Mouse (Mus musculus) MEL (cell line): ENCODE measurements around the gene Mapk8ip3. TPM values are rescaled to one million over a fixed set of nuclear protein-coding genes. Genes with fewer than 3 reads are reported as not detected.

ENCODE experiments used
- DNase-seq: peaks from one replicate; pipeline ENCODE4 v3.0.0; 2011; ENCODE audit warnings: low read depth, low spot score
- H3K27ac ChIP-seq: 2 replicates; pipeline ENCODE4 v1.5.1; 2012; ENCODE audit warnings: low read depth, mild to moderate bottlenecking, control low read depth, low read length, moderate library complexity; ENCODE audit not compliant: control insufficient read depth
- H3K27me3 ChIP-seq, 2 experiments: fragments of 150-350 bp in 1 of 2; sonication (generic) in 1 of 2; 2 replicates each; pipeline ENCODE4 v1.6.1; 2012; ENCODE audit warnings: low read length in 2 of 2, mild to moderate bottlenecking in 2 of 2, improper control_type of control experiment in 1 of 2, moderate library complexity in 1 of 2; ENCODE audit not compliant: insufficient read depth in 2 of 2, control insufficient read depth in 1 of 2
- H3K36me3 ChIP-seq, 2 experiments: 2 replicates each; pipeline ENCODE4 v1.6.1; 2012 to 2014; ENCODE audit warnings: low read length in 2 of 2, improper control_type of control experiment in 1 of 2, inconsistent platforms in 1 of 2, mild to moderate bottlenecking in 1 of 2; ENCODE audit not compliant: insufficient read depth in 2 of 2, control insufficient read depth in 1 of 2
- H3K4me1 ChIP-seq, 2 experiments: fragments of 150-350 bp in 1 of 2; sonication (generic) in 1 of 2; 2 replicates each; pipeline ENCODE4 v1.6.1; 2012; ENCODE audit warnings: low read length in 2 of 2, improper control_type of control experiment in 1 of 2, mild to moderate bottlenecking in 1 of 2; ENCODE audit not compliant: insufficient read depth in 2 of 2, control insufficient read depth in 1 of 2
- H3K4me3 ChIP-seq, 2 experiments: fragments of 150-350 bp in 1 of 2; sonication (generic) in 1 of 2; 2 replicates each; pipeline ENCODE4 v1.5.1; 2012; ENCODE audit warnings: low read depth in 2 of 2, low read length in 2 of 2, mild to moderate bottlenecking in 2 of 2, moderate library complexity in 2 of 2, control low read depth in 1 of 2, improper control_type of control experiment in 1 of 2; ENCODE audit not compliant: control insufficient read depth in 1 of 2, insufficient read depth in 1 of 2
- H3K79me2 ChIP-seq: 2 replicates; pipeline ENCODE4 v1.6.1; 2012; ENCODE audit warnings: mild to moderate bottlenecking, low read length, moderate library complexity; ENCODE audit not compliant: control insufficient read depth, poor library complexity, insufficient read depth
- H3K9ac ChIP-seq: 2 replicates; pipeline ENCODE4 v1.6.1; 2012; ENCODE audit warnings: low read depth, mild to moderate bottlenecking, control low read depth, low read length, moderate library complexity; ENCODE audit not compliant: control insufficient read depth, poor library complexity, severe bottlenecking
- H3K9me3 ChIP-seq: fragments of 150-350 bp; sonication (generic); replicated peaks from 2 replicates; pipeline ENCODE4 v1.6.1; 2012; ENCODE audit warnings: mild to moderate bottlenecking, low read length, improper control_type of control experiment, moderate library complexity; ENCODE audit not compliant: insufficient read depth
- E2F4 ChIP-seq: IDR thresholded peaks from 2 replicates; pipeline ENCODE4 v1.6.1; 2011; ENCODE audit warnings: low read depth, low read length, improper control_type of control experiment, borderline replicate concordance
- ETS1 ChIP-seq: IDR thresholded peaks from 2 replicates; pipeline ENCODE4 v1.6.1; 2012; ENCODE audit warnings: low read depth, mild to moderate bottlenecking, inconsistent platforms, low read length, improper control_type of control experiment, moderate library complexity
- GABPA ChIP-seq: IDR thresholded peaks from 2 replicates; pipeline ENCODE4 v1.6.1; 2012; ENCODE audit warnings: low read depth, mild to moderate bottlenecking, inconsistent platforms, low read length, improper control_type of control experiment, moderate library complexity
- GATA1 ChIP-seq: IDR thresholded peaks from 2 replicates; pipeline ENCODE4 v1.6.1; 2011; ENCODE audit warnings: low read depth, low read length, improper control_type of control experiment
- MAFK ChIP-seq: IDR thresholded peaks from 2 replicates; pipeline ENCODE4 v1.6.1; 2011; ENCODE audit warnings: low read depth, mild to moderate bottlenecking, low read length, improper control_type of control experiment, borderline replicate concordance
- MEF2A ChIP-seq: IDR thresholded peaks from 2 replicates; pipeline ENCODE4 v1.6.1; 2014; ENCODE audit warnings: low read depth, mild to moderate bottlenecking, inconsistent platforms, low read length, improper control_type of control experiment; ENCODE audit not compliant: poor library complexity, insufficient replicate concordance, severe bottlenecking; ENCODE audit errors: extremely low read depth
- MXI1 ChIP-seq: IDR thresholded peaks from 2 replicates; pipeline ENCODE4 v1.6.1; 2011; ENCODE audit warnings: mild to moderate bottlenecking, low read depth, low read length, improper control_type of control experiment
- MYB ChIP-seq: IDR thresholded peaks from 2 replicates; pipeline ENCODE4 v1.6.1; 2011; ENCODE audit warnings: mild to moderate bottlenecking, low read depth, low read length, improper control_type of control experiment
- MYC ChIP-seq: IDR thresholded peaks from 2 replicates; pipeline ENCODE4 v1.6.1; 2011; ENCODE audit warnings: low read depth, mild to moderate bottlenecking, low read length, improper control_type of control experiment, moderate library complexity
- NELFE ChIP-seq: IDR thresholded peaks from 2 replicates; pipeline ENCODE4 v1.6.1; 2011; ENCODE audit warnings: low read depth, low read length, improper control_type of control experiment
- NRF1 ChIP-seq: IDR thresholded peaks from 2 replicates; pipeline ENCODE4 v1.6.1; 2014; ENCODE audit warnings: low read depth, mild to moderate bottlenecking, inconsistent platforms, low read length, improper control_type of control experiment, moderate library complexity; ENCODE audit not compliant: poor library complexity, insufficient read depth, severe bottlenecking
- POLR2AphosphoS2 ChIP-seq: IDR thresholded peaks from 2 replicates; pipeline ENCODE4 v1.6.1; 2011; ENCODE audit warnings: low read length, improper control_type of control experiment
- RAD21 ChIP-seq: IDR thresholded peaks from 2 replicates; pipeline ENCODE4 v1.6.1; 2011; ENCODE audit warnings: mild to moderate bottlenecking, low read depth, low read length, improper control_type of control experiment
- RCOR1 ChIP-seq: IDR thresholded peaks from 2 replicates; pipeline ENCODE4 v1.6.1; 2012; ENCODE audit warnings: low read depth, mild to moderate bottlenecking, inconsistent platforms, low read length, improper control_type of control experiment
- SIN3A ChIP-seq: IDR thresholded peaks from 2 replicates; pipeline ENCODE4 v1.6.1; 2012; ENCODE audit warnings: low read length, improper control_type of control experiment, inconsistent platforms
- USF1 ChIP-seq: IDR thresholded peaks from 2 replicates; pipeline ENCODE4 v1.6.1; 2014; ENCODE audit warnings: low read depth, mild to moderate bottlenecking, inconsistent platforms, low read length, improper control_type of control experiment, moderate library complexity
- ZC3H11A ChIP-seq: IDR thresholded peaks from 2 replicates; pipeline ENCODE4 v1.6.1; 2012; ENCODE audit warnings: low read depth, mild to moderate bottlenecking, inconsistent platforms, low read length, improper control_type of control experiment
- ZKSCAN1 ChIP-seq: IDR thresholded peaks from 2 replicates; pipeline ENCODE4 v1.6.1; 2012; ENCODE audit warnings: low read depth, mild to moderate bottlenecking, inconsistent platforms, low read length, improper control_type of control experiment, moderate library complexity
- ZMIZ1 ChIP-seq: IDR thresholded peaks from 2 replicates; pipeline ENCODE4 v1.6.1; 2012; ENCODE audit warnings: low read depth, mild to moderate bottlenecking, inconsistent platforms, low read length, improper control_type of control experiment, moderate library complexity
- ZNF384 ChIP-seq: IDR thresholded peaks from 2 replicates; pipeline ENCODE4 v1.6.1; 2012; ENCODE audit warnings: low read depth, mild to moderate bottlenecking, inconsistent platforms, low read length, improper control_type of control experiment
- polyA plus RNA-seq, 2 experiments: library from polyadenylated mRNA; stranded (reverse) in 1 of 2; unstranded in 1 of 2; fragments of >175 nt in 1 of 2; fragments of >200 nt in 1 of 2; gene quantifications; 2 replicates each; pipeline versions ENCODE4 v1.2.1 to v1.2.4; 2012; ENCODE audit warnings: low replicate concordance in 2 of 2, low read depth in 1 of 2; ENCODE audit not compliant: insufficient read length in 2 of 2, insufficient read depth in 1 of 2, missing spikeins in 1 of 2
- total RNA-seq: library from RNA; depleted of rRNA; stranded (reverse); fragments of 300-350 nt; gene quantifications from 2 replicates; pipeline ENCODE4 v1.2.3, GENCODE M21; 2012

Gene Mapk8ip3
- total and polyA plus RNA-seq, 3 experiments: 22.8 to 44.5 TPM; not detected in 1

GRCm38 (mm10) chr17:24893276-24893675 is 43.5 kb downstream of the Mapk8ip3 start:
- H3K9ac ChIP-seq: no peak overlapping the region
- DNase-seq: no peak
- no peaks in the 10 kb centered on the region for H3K9me3 ChIP-seq
- H3K79me2 ChIP-seq: peaks cover 34% of the 10 kb centered on the region
- H3K4me3 ChIP-seq: no peak overlapping the region
- peaks cover 0 to 7% of the 10 kb centered on the region in 2 experiments; a peak in 2 of 4 replicates for H3K36me3 ChIP-seq
- TF ChIP-seq ZMIZ1: no peak
- TF ChIP-seq MYC: no peak
- no peak for TF ChIP-seq GATA1
- TF ChIP-seq MXI1: no peak
- H3K27me3 ChIP-seq: no peaks in the 10 kb centered on the region
- peaks cover 0 to 16% of the 10 kb centered on the region in 2 experiments; a peak in 2 of 4 replicates for H3K4me1 ChIP-seq
- no peak overlapping the region for H3K27ac ChIP-seq

GRCm38 (mm10) chr17:24892785-24893184 is 44.0 kb downstream of the Mapk8ip3 start:
- Histone ChIP-seq H3K9ac (no peak overlapping the region), H3K4me1 (peaks cover 0 to 17% of the 10 kb centered on the region in 2 experiments; a peak in 2 of 4 replicates), H3K4me3 (no peak overlapping the region), H3K27ac (no peak overlapping the region), H3K79me2 (peaks cover 36% of the 10 kb centered on the region), H3K9me3 (no peaks in the 10 kb centered on the region), H3K27me3 (no peaks in the 10 kb centered on the region), H3K36me3 (peaks cover 0 to 7% of the 10 kb centered on the region in 2 experiments; a peak in 2 of 4 replicates)
- TF ChIP-seq MXI1 (no peak), ETS1 (no peak), NRF1 (no peak), SIN3A (no peak), MAFK (no peak), ZC3H11A (no peak), ZNF384 (no peak), RAD21 (no peak), GABPA (no peak), POLR2AphosphoS2 (no peak), USF1 (no peak), ZKSCAN1 (no peak), MYB (no peak), E2F4 (no peak), NELFE (no peak), RCOR1 (no peak), MEF2A (no peak)
- no peak for DNase-seq
